Mouse (Mus musculus) subcutaneous adipose tissue, adult 2 months (tissue): ENCODE measurements around the gene Lage3. TPM values are rescaled to one million over a fixed set of nuclear protein-coding genes. Genes with fewer than 3 reads are reported as not detected.

Experiments
- polyA plus RNA-seq: library from polyadenylated mRNA; depleted of rRNA; stranded (reverse); fragments of >200 nt; gene quantifications from 2 replicates; pipeline ENCODE4 v1.2.3, GENCODE M21; 2012; ENCODE audit warnings: low replicate concordance; rRNA removed

Lage3 gene
- 101 and 103 TPM in 2 replicates for polyA plus RNA-seq

DNA sequence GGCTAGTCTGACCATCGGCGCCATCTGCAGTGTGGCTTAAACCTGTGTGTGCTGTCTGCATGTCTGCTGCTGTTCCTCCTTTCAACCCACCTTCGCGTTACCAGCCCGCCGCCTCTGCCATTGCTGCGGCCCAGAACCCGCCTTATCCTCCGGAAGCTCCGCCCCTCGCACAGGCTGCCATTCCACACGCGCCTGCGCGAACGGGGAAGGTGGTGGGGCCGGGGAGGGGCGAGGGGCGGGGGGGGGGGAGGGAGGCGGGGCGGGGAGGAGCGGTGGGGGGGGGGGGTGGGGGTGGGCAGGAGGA lies at the start of gene Lage3:
Gene Lage3 (minus strand): TSS at position 152 of the 304 bp plus-strand sequence.

DNA sequence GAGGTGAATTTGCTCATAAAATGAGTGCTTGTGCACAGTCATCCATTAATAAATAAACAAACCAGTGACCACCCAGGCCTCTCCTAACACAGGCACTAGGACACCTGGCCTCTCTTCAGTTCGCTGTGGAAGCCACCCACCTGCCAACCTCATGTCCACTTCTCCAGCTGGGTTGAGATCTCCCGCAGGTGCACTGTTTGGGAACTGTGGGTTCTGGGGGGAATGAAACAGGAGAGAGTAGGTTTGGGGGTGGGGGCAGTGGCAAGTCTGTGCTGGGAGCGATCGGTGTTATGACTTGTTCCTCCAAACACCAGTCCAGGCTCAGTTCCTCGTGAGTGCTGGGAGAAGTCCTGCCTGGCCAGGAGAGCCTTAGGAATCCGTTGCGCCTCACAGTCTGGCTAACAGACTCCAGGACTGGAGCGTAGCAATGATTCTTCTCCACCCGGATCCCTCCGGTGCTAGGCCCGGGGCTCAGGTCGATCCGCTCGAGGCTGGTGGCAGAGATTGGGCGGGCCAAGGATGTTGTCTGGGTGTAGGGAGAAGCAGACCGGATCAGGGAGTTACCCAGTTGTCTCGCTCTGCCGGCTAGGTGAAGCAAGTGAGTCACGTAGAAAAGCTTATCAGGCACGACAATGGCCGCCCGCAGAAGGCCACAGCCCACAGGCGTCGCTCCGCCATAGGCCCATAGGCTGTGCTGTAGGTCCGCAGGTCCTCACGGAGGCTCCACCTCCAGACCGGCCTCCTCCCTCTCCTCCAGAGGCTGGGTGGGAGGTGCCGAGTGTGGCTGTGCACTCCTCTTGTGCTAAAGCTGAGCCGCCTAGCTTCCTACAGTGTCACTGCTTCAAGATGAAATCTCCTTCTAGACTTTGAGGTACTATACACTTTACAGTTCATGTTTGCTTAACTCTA lies 39.4 kb upstream of the Lage3 start, which contains the start of the genes Fam3a and Ikbkg:
Gene Fam3a (minus strand): TSS at position 738 of the 909 bp plus-strand sequence.
Gene Ikbkg (plus strand): TSS at position 756 of the 909 bp plus-strand sequence.

DNA sequence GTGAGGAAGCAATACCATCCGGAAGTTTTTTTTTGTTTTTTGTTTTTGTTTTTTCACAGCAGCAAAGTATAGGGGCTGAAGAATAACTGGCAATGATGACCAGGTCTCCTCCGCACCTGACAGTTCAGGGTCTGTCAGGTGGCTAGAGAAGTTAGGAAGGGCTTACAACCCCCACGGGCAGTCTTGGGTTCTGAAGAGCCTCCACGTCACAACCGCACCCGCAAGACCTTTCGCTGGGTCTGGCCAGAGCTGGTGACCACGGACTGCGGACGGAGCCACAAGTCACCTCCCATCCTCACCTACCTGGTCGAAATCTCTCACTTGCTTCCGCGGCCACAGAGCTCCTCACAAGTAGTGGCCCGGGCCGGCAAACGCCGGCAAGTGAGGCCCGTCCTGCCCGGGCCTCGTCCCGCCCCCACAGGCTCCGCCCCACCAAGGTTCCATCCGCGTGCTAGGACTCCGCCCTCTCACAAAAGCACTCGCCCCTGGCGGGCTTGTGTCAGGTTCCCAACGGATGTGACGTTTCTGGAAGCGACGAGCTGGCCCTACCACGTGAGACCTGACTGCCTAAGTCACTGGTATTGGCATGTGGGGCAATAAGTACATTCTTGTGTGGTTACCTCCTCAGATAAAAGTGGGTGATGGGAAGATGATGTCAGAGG lies 19.6 kb upstream of the Lage3 start, which contains the start of the genes Ubl4a and Slc10a3:
Gene Ubl4a (minus strand): TSS at position 331 of the 662 bp plus-strand sequence.
Gene Slc10a3 (minus strand): TSS at position 462 of the 662 bp plus-strand sequence.

DNA sequence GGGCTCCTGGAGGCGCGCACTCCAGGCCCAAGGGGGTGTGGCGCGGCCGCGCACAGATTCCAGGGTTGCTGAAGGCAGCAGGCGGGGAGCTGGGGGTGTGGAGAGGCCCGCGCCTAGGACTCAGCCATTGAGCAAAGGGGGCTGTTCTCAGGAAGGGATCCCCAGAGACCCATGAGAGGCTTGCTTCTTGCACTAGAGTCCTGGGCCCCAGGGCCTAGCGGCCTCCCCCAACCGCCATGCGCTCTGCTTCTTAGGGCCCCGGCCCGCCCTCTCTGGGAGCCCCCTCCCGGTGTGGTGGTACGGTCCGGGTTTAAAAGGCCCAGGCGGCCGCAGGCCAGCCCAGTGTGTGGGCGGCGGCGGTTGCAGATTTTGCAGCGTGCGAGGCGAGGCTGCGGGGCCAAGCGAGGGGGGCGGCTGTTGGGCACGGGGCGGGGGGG lies 24.7 kb downstream of the Lage3 start, which contains the start of gene Plxna3:
Gene Plxna3 (plus strand): TSS at position 342 of the 437 bp plus-strand sequence.

DNA sequence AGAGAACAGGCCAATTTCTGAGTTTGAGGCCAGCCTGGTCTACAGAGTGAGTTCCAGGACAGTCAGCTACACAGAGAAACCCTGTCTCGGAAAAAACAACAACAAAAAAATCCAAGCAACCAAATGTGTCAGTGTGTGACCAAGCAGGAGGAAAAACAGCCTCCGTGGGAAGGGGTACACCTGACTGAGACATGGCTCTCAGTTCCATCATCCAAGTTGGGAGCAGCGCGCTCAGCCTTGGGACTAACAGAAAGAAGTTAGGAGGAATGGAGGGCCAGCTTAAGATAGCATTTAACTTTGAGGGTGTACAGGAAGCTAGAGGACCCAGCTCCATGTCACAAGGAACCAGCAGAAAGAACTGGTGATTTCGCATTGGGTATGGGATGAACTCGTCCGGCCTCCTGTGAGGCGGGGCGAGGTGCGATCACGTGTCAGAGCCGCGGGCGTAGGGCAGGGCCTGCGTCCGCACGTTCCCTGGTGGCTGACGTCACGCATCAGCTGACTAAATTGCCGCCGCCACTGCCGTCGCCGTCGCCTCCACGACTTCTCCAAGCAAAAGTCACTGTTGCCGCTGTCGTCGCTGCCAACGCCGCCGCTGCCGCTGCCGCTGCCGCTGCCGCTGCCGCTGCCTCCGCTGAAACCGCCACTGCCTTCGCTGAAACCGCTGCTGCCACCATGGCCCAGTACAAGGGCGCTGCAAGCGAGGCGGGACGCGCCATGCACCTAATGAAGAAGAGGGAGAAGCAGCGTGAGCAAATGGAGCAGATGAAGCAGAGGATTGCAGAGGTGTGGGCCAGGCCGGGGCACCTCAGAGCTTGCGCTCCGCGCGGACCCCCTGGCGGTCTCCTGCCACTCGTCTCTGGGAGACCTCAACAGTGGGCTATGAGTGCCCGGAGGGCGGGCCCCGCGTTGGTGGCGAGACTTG lies 40.6 kb downstream of the Lage3 start, which contains the start of gene Fam50a:
Gene Fam50a (plus strand): TSS at position 494 of the 925 bp plus-strand sequence.

DNA sequence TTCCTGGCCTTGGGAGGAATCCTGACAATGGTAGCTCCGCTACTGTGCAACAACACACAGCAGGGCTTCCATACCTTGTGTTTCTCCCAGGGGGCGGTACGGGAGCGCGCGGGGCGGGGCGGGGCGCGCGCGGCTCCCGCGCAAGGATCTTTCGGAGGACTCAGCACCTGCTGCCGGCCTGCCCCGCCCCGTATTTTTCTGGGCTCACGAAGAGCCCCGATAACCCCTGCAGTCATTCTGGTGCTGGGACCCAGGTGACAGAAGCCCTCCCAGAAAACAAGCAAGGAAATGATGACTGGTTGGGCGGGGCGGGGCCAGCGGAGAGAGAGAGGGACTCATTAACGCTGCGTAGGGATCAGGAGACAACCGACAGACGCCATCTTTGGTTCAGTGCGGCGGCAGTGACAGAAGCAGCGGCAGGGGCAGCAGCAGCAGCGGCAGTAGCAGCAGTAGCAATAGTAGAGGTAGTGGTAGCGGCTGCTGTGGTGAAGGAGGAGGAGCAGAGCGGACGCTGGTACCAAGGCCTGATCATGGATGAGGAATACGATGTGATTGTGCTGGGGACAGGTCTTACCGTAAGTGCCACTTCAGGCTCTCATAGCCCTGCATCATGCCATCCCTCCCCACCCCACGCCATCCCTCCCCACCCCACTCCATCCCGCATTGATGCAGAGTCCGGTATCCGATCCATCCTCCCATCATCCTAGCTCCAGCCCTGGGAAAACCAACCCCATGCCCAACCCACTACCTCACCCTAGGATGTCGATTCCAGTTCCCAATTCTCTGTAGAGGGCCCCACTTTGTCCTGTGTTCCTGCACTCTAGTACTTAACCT lies 48.3 kb downstream of the Lage3 start, which contains the start of gene Gdi1:
Gene Gdi1 (plus strand): TSS at position 132 of the 834 bp plus-strand sequence.

Other genes starting within 250 kb of the Lage3 start
- not detected in 2 replicates for gene Opn1mw, start 226.2 kb downstream of the Lage3 start, polyA plus RNA-seq
- gene Mecp2, start 218.3 kb downstream of the Lage3 start, polyA plus RNA-seq = 4.6 and 11.3 TPM in 2 replicates
- not detected in 2 replicates for gene Tex28, start 185.8 kb downstream of the Lage3 start, polyA plus RNA-seq
- gene Tktl1, start 176.4 kb downstream of the Lage3 start, polyA plus RNA-seq = 0.04 TPM in 1 of 2 replicates, not detected in the other
- 658 and 2,331 TPM in 2 replicates for gene Flna, start 103.8 kb downstream of the Lage3 start, polyA plus RNA-seq
- gene Emd, start 98.9 kb downstream of the Lage3 start, polyA plus RNA-seq = 47.9 and 80.7 TPM in 2 replicates
- 1,145 and 2,013 TPM in 2 replicates for gene Rpl10, start 82.8 kb downstream of the Lage3 start, polyA plus RNA-seq
- 99.6 and 120 TPM in 2 replicates for gene Taz, start 71.7 kb downstream of the Lage3 start, polyA plus RNA-seq
- gene Dnase1l1, start 71.3 kb downstream of the Lage3 start, polyA plus RNA-seq = 26.7 and 40.0 TPM in 2 replicates
- 337 and 396 TPM in 2 replicates for gene Atp6ap1, start 56.5 kb downstream of the Lage3 start, polyA plus RNA-seq
- 291 and 322 TPM in 2 replicates for gene Gdi1, start 48.6 kb downstream of the Lage3 start, polyA plus RNA-seq
- 15.7 and 15.8 TPM in 2 replicates for gene Fam50a, start 40.6 kb downstream of the Lage3 start, polyA plus RNA-seq
- gene Plxna3, start 24.6 kb downstream of the Lage3 start, polyA plus RNA-seq = 14.5 and 58.4 TPM in 2 replicates
- 49.5 and 56.3 TPM in 2 replicates for gene Ubl4a, start 19.6 kb upstream of the Lage3 start, polyA plus RNA-seq
- 25.2 and 30.4 TPM in 2 replicates for gene Slc10a3, start 19.7 kb upstream of the Lage3 start, polyA plus RNA-seq
- gene Fam3a, start 39.7 kb upstream of the Lage3 start, polyA plus RNA-seq = 50.5 and 59.2 TPM in 2 replicates
- 18.2 and 22.3 TPM in 2 replicates for gene Ikbkg, start 39.7 kb upstream of the Lage3 start, polyA plus RNA-seq
- gene G6pdx, start 75.6 kb upstream of the Lage3 start, polyA plus RNA-seq = 199 and 317 TPM in 2 replicates
- not detected in 2 replicates for gene Gm6880, start 127.8 kb upstream of the Lage3 start, polyA plus RNA-seq
- not detected in 2 replicates for gene Olfr1326-ps1, start 221.3 kb upstream of the Lage3 start, polyA plus RNA-seq
- not detected in 2 replicates for gene Olfr1325, start 239.1 kb upstream of the Lage3 start, polyA plus RNA-seq